Mouse (Mus musculus): ENCODE results near the gene Auts2.

- no peak for TF ChIP-seq GATA1 (IDR thresholded peaks at IDR 0.05; ENCODE audit: low read length)
- no peak for TF ChIP-seq TAL1 (IDR thresholded peaks at IDR 0.05; ENCODE audit: low read length)
Observed at GRCm38 (mm10) chr5:132170010-132170409, 373.1 kb downstream of the Auts2 start.
